Mouse (Mus musculus) fibroblast of lung, adult 2 months (primary cell): ENCODE results near the gene Wdr53.
"Not testable (repeated sequence)": the region's sequence is repeated elsewhere in the genome, so short reads cannot be mapped to it uniquely, and the experiment has no call there.

Experiments used
- DNase-seq: peaks from one replicate; pipeline ENCODE4 v3.0.0-alpha.2; 2011; ENCODE audit warnings: low read depth

The Wdr53 gene

GRCm38 (mm10) chr16:32278396-32278795 is 31.4 kb downstream of the Wdr53 start:
- no peak for DNase-seq

- no peak for DNase-seq
Measured at GRCm38 (mm10) chr16:32280211-32280610, 33.2 kb downstream of the Wdr53 start.

- no peak for DNase-seq
Measured at GRCm38 (mm10) chr16:32282608-32283007, 35.6 kb downstream of the Wdr53 start.

- no peak for DNase-seq
Measured at GRCm38 (mm10) chr16:32291821-32292220, 44.8 kb downstream of the Wdr53 start.

GRCm38 (mm10) chr16:32299617-32300016 is 52.6 kb downstream of the Wdr53 start:
- not testable (repeated sequence) for DNase-seq

- no peak for DNase-seq
Measured at GRCm38 (mm10) chr16:32303046-32303445, 56.0 kb downstream of the Wdr53 start.

- no peak for DNase-seq
Measured at GRCm38 (mm10) chr16:32303886-32304285, 56.9 kb downstream of the Wdr53 start.
